Mouse (Mus musculus): Measurements from ENCODE around the gene Olfr577. TPM values are rescaled to one million over a fixed set of nuclear protein-coding genes. Genes with fewer than 3 reads are reported as not detected.
A peak's percentile ranks its signal among the peaks of the same experiment; 100 is the strongest.

The Olfr577 gene
- polyA plus RNA-seq (2012; rRNA removed): not detected in 2 replicates

GRCm38 (mm10) chr7:102975843-102976242 lies at the start of gene Olfr577:
Gene Olfr577, minus strand, starts transcription at chr7:102975943.
- no peak for DNase-seq (ENCODE audit: extremely low spot score in 1 of 2, low spot score in 1 of 2)

- DNase-seq (ENCODE audit: extremely low spot score in 1 of 2, low spot score in 1 of 2): no peak
Measured at GRCm38 (mm10) chr7:102989224-102989623, 13.5 kb upstream of the Olfr577 start, which contains the start of gene Olfr578. Gene Olfr578, minus strand, starts transcription at chr7:102989324.

GRCm38 (mm10) chr7:102974399-102974798 lies 1.3 kb downstream of the Olfr577 start:
- DNase-seq (ENCODE audit: extremely low spot score in 1 of 2, low spot score in 1 of 2): peak in 1 of 2 experiments; percentile 5

- DNase-seq (ENCODE audit: extremely low spot score in 1 of 2, low spot score in 1 of 2): no peak
Measured at GRCm38 (mm10) chr7:102962360-102962759, 13.4 kb downstream of the Olfr577 start, which contains the start of gene Olfr576. Gene Olfr576, plus strand, starts transcription at chr7:102962660.

- DNase-seq (ENCODE audit: extremely low spot score in 1 of 2, low spot score in 1 of 2): no peak
Measured at GRCm38 (mm10) chr7:102958593-102958992, 17.1 kb downstream of the Olfr577 start, which contains the start of gene Olfr575. Gene Olfr575, minus strand, starts transcription at chr7:102958775.

GRCm38 (mm10) chr7:102958137-102958536 lies 17.6 kb downstream of the Olfr577 start:
- no peak for DNase-seq (ENCODE audit: extremely low spot score in 1 of 2, low spot score in 1 of 2)

GRCm38 (mm10) chr7:102950732-102951131 lies 25.0 kb downstream of the Olfr577 start:
- no peak for DNase-seq (ENCODE audit: extremely low spot score in 1 of 2, low spot score in 1 of 2)

GRCm38 (mm10) chr7:102948167-102948566 lies 27.6 kb downstream of the Olfr577 start, which contains the start of gene Olfr574:
Gene Olfr574, plus strand, starts transcription at chr7:102948467.
- no peak for DNase-seq (ENCODE audit: extremely low spot score in 1 of 2, low spot score in 1 of 2)

- no peak for DNase-seq (ENCODE audit: extremely low spot score in 1 of 2, low spot score in 1 of 2)
Measured at GRCm38 (mm10) chr7:102943417-102943816, 32.3 kb downstream of the Olfr577 start.

- no peak for DNase-seq (ENCODE audit: extremely low spot score in 1 of 2, low spot score in 1 of 2)
Measured at GRCm38 (mm10) chr7:102942475-102942874, 33.3 kb downstream of the Olfr577 start, which contains the start of gene Olfr573-ps1. Gene Olfr573-ps1, minus strand, starts transcription at chr7:102942575.

- no peak for DNase-seq (ENCODE audit: extremely low spot score in 1 of 2, low spot score in 1 of 2)
Measured at GRCm38 (mm10) chr7:102927105-102927504, 48.6 kb downstream of the Olfr577 start.

GRCm38 (mm10) chr7:102924109-102924508 lies 51.6 kb downstream of the Olfr577 start, which contains the start of gene Olfr572:
Gene Olfr572, plus strand, starts transcription at chr7:102924409.
- no peak for DNase-seq (ENCODE audit: extremely low spot score in 1 of 2, low spot score in 1 of 2)

Other genes with a start within 250 kb of the Olfr577 start
- not detected in 2 replicates for gene Olfr559, start 248.5 kb downstream of the Olfr577 start, polyA plus RNA-seq (2012; rRNA removed)
- 0.14 and 0.21 TPM in 2 replicates for gene Olfr560, start 216.6 kb downstream of the Olfr577 start, polyA plus RNA-seq (2012; rRNA removed)
- 4.4 and 5.7 TPM in 2 replicates for gene Olfr78, start 216.5 kb downstream of the Olfr577 start, polyA plus RNA-seq (2012; rRNA removed)
- not detected in 2 replicates for gene Olfr561, start 204.7 kb downstream of the Olfr577 start, polyA plus RNA-seq (2012; rRNA removed)
- gene Olfr564, start 172.5 kb downstream of the Olfr577 start, polyA plus RNA-seq (2012; rRNA removed): not detected in 2 replicates
- gene Olfr566, start 117.2 kb downstream of the Olfr577 start, polyA plus RNA-seq (2012; rRNA removed): 0.11 TPM in 1 of 2 replicates, not detected in the other
- gene Olfr568, start 98.8 kb downstream of the Olfr577 start, polyA plus RNA-seq (2012; rRNA removed): not detected in 2 replicates
- gene Olfr569, start 85.1 kb downstream of the Olfr577 start, polyA plus RNA-seq (2012; rRNA removed): not detected in 2 replicates
- not detected in 2 replicates for gene Olfr570, start 81.4 kb downstream of the Olfr577 start, polyA plus RNA-seq (2012; rRNA removed)
- gene Olfr571, start 58.4 kb downstream of the Olfr577 start, polyA plus RNA-seq (2012; rRNA removed): not detected in 2 replicates
- gene Olfr572, start 51.5 kb downstream of the Olfr577 start, polyA plus RNA-seq (2012; rRNA removed): not detected in 2 replicates
- gene Olfr573-ps1, start 33.4 kb downstream of the Olfr577 start, polyA plus RNA-seq (2012; rRNA removed): not detected in 2 replicates
- gene Olfr574, start 27.5 kb downstream of the Olfr577 start, polyA plus RNA-seq (2012; rRNA removed): not detected in 2 replicates
- not detected in 2 replicates for gene Olfr575, start 17.2 kb downstream of the Olfr577 start, polyA plus RNA-seq (2012; rRNA removed)
- not detected in 2 replicates for gene Olfr576, start 13.3 kb downstream of the Olfr577 start, polyA plus RNA-seq (2012; rRNA removed)
- not detected in 2 replicates for gene Olfr578, start 13.4 kb upstream of the Olfr577 start, polyA plus RNA-seq (2012; rRNA removed)
- gene Olfr582, start 62.1 kb upstream of the Olfr577 start, polyA plus RNA-seq (2012; rRNA removed): not detected in 2 replicates
- gene Olfr583, start 75.4 kb upstream of the Olfr577 start, polyA plus RNA-seq (2012; rRNA removed): not detected in 2 replicates
- 0.13 TPM in 1 of 2 replicates, not detected in the other for gene Olfr584, start 105.9 kb upstream of the Olfr577 start, polyA plus RNA-seq (2012; rRNA removed)
- gene Olfr585, start 121.8 kb upstream of the Olfr577 start, polyA plus RNA-seq (2012; rRNA removed): not detected in 2 replicates
- gene Olfr586, start 149.7 kb upstream of the Olfr577 start, polyA plus RNA-seq (2012; rRNA removed): not detected in 2 replicates
- gene Olfr588-ps1, start 164.9 kb upstream of the Olfr577 start, polyA plus RNA-seq (2012; rRNA removed): not detected in 2 replicates
- not detected in 2 replicates for gene Olfr589, start 180.4 kb upstream of the Olfr577 start, polyA plus RNA-seq (2012; rRNA removed)
- gene Olfr591, start 202.4 kb upstream of the Olfr577 start, polyA plus RNA-seq (2012; rRNA removed): 0.11 TPM in 1 of 2 replicates, not detected in the other
- not detected in 2 replicates for gene Olfr592, start 208.9 kb upstream of the Olfr577 start, polyA plus RNA-seq (2012; rRNA removed)
- gene Olfr593, start 235.9 kb upstream of the Olfr577 start, polyA plus RNA-seq (2012; rRNA removed): not detected in 2 replicates
- gene Olfr594, start 241.1 kb upstream of the Olfr577 start, polyA plus RNA-seq (2012; rRNA removed): not detected in 2 replicates